Mouse (Mus musculus) hindbrain, postnatal 0 days (tissue): ENCODE measurements around the gene 2310061I04Rik. TPM values are rescaled to one million over a fixed set of nuclear protein-coding genes. Genes with fewer than 3 reads are reported as not detected.

Source experiments
- ATAC-seq: fragments of 200-750 bp; cut with Nextera tagmentation; 2 replicates; pipeline ENCODE4 v1.8.0; 2017; ENCODE audit warnings: mild to moderate bottlenecking, moderate TSS enrichment, moderate library complexity
- DNase-seq: peaks from one replicate; pipeline ENCODE4 v3.0.0-alpha.2; 2015; ENCODE audit warnings: low spot score
- H3K27ac ChIP-seq: fragments of 300-500 bp; sonication (generic); 2 replicates; pipeline ENCODE4 v1.5.1; 2014; ENCODE audit warnings: mild to moderate bottlenecking
- H3K27me3 ChIP-seq: fragments of 300-500 bp; sonication (generic); 2 replicates; pipeline ENCODE4 v1.6.1; 2014; ENCODE audit warnings: low read length, mixed read lengths; ENCODE audit not compliant: insufficient read depth
- H3K36me3 ChIP-seq: fragments of 300-500 bp; sonication (generic); 2 replicates; pipeline ENCODE4 v1.6.1; 2014; ENCODE audit warnings: low read length, mixed read lengths; ENCODE audit not compliant: insufficient read depth
- H3K4me1 ChIP-seq: fragments of 300-500 bp; sonication (generic); 2 replicates; pipeline ENCODE4 v1.6.1; 2014; ENCODE audit warnings: antibody characterized with exemption, low read length, mixed read lengths; ENCODE audit not compliant: insufficient read depth
- H3K4me2 ChIP-seq: fragments of 300-500 bp; sonication (generic); 2 replicates; pipeline ENCODE4 v1.6.1; 2014; ENCODE audit warnings: low read depth, mild to moderate bottlenecking, low read length, moderate library complexity, mixed read lengths
- H3K4me3 ChIP-seq: fragments of 300-500 bp; sonication (generic); 2 replicates; pipeline ENCODE4 v1.5.1; 2014; ENCODE audit warnings: low read length
- H3K9ac ChIP-seq: fragments of 300-500 bp; sonication (generic); replicated peaks from 2 replicates; pipeline ENCODE4 v1.6.1; 2014; ENCODE audit warnings: mild to moderate bottlenecking, low read length, moderate library complexity, mixed read lengths
- H3K9me3 ChIP-seq: fragments of 300-500 bp; sonication (generic); 2 replicates; pipeline ENCODE4 v1.6.1; 2016; ENCODE audit warnings: low read length, mixed read lengths
- CTCF ChIP-seq: IDR thresholded peaks from 2 replicates; pipeline ENCODE4 v1.5.1; 2016; ENCODE audit warnings: antibody characterized with exemption, control low read depth, low read depth
- WGBS: fragments of 180-500 bp; shearing (Covaris S2); extraction: QIAGEN DNeasy Blood & Tissue Kit; methylation state at CpG from one replicate; pipeline ENCODE4 v1.1.7; 2014; 5-methylcytosine and 5-hydroxymethylcytosine counted together
- polyA plus RNA-seq: library from polyadenylated mRNA; unstranded; fragments of >200 nt; fragmentation: Nextera tagmentation; extraction: Ambion mirVana; gene quantifications from 2 replicates; pipeline ENCODE4 v1.2.1, GENCODE M21; 2015
- total RNA-seq: library from RNA; depleted of rRNA; stranded (reverse); fragments of >200 nt; gene quantifications from 2 replicates; pipeline ENCODE4 v1.2.3, GENCODE M21; 2014

Gene 2310061I04Rik
- total and polyA plus RNA-seq, 2 experiments from 2014 or later, result 49.2 to 74.3 TPM

DNA sequence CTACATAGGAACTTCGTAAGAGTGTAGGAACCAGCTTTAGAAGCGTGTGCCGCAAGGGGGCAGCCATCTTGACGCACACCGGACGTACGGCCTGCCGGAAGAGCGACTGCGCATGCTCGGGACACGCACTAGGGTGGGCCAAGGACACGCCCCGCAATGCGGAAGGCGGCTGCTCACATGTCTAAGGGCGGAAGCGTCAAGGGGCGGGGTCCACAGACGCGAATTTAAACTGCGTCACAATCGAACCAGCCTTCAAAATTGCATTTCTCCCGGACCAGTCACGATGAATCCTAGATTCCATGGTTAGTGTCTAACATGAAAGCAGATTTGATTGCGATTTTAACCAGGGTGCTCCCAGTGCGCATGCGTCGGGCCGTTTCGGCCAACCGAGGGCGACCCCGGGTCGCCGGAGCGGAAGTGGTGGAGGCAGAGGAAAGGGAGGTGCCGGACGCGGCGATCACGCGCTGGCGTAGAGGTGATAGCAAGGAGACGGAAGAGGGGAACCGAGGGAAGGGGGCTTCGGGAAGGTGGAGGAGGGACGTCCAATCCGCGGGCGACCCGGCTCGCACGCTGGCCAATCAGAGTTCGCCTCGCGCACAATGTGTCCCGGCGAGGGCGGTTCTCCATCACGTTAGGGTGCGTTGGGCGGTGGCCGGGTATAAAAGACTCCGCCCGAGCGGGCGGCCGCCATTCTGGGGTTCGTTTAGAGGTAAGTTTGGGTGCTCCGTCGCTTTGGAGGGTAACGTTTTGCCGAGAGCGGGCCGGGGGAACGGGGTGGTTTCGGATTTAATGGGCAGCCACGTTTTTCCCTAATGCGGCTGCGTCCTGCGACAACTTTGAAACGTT, 19.3 kb upstream of the 2310061I04Rik start, which contains the start of the genes Mrps18b and Ppp1r10:
Gene Mrps18b (minus strand): TSS at position 93 of the 846 bp plus-strand sequence.
Gene Ppp1r10 (plus strand): TSS at position 138 of the 846 bp plus-strand sequence.
- ATAC-seq (peak; percentile 95), DNase-seq (peak; percentile 100)
- H3K36me3 ChIP-seq, result peaks cover 10% of the 10 kb centered on the region; the same call in 1 of the 2 replicates
- H3K9ac ChIP-seq, result peak within 1 kb of the TSS; percentile 97
- WGBS, result under 1% methylated on average over 83 of the region's 83 CpGs
- peak within 1 kb of the TSS; percentile 90 for H3K4me2 ChIP-seq
- peak within 1 kb of the TSS; percentile 73 for H3K4me3 ChIP-seq
- H3K27me3 ChIP-seq, result no peaks in the 10 kb centered on the region
- peak within 1 kb of the TSS; percentile 98 for H3K27ac ChIP-seq
- peak; percentile 79 for TF ChIP-seq CTCF
- peaks cover 24% of the 10 kb centered on the region for H3K4me1 ChIP-seq
- H3K9me3 ChIP-seq, result no peaks in the 10 kb centered on the region

DNA sequence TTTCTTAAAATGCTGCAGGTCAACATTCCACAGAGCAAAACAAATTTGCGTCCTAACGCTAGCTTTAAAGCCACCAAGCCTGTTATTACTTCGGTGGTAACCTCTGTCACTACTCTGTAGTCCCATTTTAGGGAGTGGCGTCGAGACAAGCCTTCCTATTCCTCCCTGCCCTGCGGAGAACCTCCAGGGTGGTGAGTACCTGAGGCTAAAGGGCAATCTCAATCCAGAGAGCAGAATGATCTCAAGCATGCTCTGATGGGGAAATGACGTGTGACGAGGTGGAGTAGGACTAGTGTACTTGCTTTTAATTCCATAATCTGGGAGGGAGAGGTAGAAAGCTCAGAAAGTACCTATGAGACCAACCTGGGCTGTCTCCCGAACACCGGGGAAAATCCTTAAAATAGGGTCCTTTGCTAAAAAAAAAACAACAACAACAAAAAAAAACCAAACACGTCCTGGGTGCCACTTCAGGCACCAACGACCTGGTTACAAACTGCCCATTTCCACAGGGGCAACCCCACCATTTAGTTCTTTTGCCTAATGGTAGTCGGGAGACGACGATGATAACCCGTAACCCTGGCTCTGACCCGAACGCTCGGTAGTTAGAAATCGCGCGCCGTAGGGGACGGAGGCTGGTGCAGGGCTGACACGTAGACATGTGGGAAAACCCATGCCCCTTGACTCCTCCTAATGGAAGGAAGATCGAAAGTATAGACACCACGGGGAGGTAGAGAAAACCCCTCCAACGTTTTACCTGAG, 18.5 kb upstream of the 2310061I04Rik start:
- peak overlapping the region; percentile 90 for H3K4me2 ChIP-seq
- peaks cover 13% of the 10 kb centered on the region; the same call in 1 of the 2 replicates for H3K36me3 ChIP-seq
- peaks cover 16% of the 10 kb centered on the region for H3K4me1 ChIP-seq
- DNase-seq (peak; percentile 16), ATAC-seq (no peak)
- WGBS, result 3% methylated on average over 28 of the region's 28 CpGs
- TF ChIP-seq CTCF, result no peak
- H3K27me3 ChIP-seq, result no peaks in the 10 kb centered on the region
- H3K9ac ChIP-seq, result peak overlapping the region; percentile 97
- no peaks in the 10 kb centered on the region for H3K9me3 ChIP-seq
- peak overlapping the region; percentile 73 for H3K4me3 ChIP-seq
- H3K27ac ChIP-seq, result peak overlapping the region; percentile 98

DNA sequence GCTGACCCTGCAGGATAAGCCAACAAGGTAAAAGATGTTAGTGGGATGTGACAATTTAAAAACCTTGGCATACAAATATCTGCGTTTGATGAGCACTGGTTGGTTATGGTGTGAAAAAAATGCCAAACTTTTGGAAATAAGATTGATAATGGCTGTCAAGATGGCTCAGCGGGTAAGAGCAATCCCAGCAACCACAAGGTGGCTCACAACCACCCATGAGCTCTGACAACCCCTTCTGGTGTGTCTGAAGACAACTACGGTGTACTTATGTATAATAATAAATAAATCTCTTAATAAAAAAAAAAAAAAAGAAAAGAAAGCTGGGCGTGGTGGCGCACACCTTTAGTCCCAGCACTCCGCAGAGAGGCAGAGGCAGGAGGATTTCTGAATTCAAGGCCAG, 17.7 kb upstream of the 2310061I04Rik start:
- Histone ChIP-seq H3K4me1 (peaks cover 9% of the 10 kb centered on the region), H3K27ac (no peak overlapping the region), H3K9me3 (no peaks in the 10 kb centered on the region), H3K4me3 (no peak overlapping the region), H3K27me3 (no peaks in the 10 kb centered on the region), H3K9ac (no peak overlapping the region), H3K36me3 (peaks cover 13% of the 10 kb centered on the region; the same call in 1 of the 2 replicates), H3K4me2 (peak overlapping the region; percentile 90; the same call in 1 of the 2 replicates)
- DNase-seq (no peak), ATAC-seq (no peak)
- no peak; the same call in 1 of the 2 replicates for TF ChIP-seq CTCF
- 82% methylated on average over 6 of the region's 6 CpGs for WGBS

DNA sequence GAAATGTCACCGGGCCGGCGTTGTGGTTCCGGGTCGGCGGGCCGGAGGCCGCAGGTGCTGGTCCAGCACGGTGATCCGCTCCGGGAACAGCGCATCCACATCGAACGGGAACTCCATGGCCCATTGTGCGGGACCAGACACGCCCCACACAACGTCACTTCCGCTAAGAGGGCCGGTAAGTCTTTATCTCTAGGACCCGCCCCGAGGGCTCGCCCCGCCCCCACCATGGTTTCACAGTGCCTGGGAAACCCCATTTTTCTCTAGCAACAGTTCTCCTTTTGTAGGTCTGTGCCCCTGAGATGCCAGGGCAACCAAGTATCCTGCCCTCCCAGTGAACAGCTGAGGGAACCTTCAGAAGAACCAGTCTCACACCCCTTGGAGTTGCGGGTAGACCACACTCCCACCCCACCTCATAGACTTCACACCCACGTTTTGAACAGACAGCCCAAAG, 12.7 kb upstream of the 2310061I04Rik start, which contains the start of gene Atat1:
Gene Atat1 (minus strand): TSS at position 157 of the 451 bp plus-strand sequence.
- Histone ChIP-seq H3K9me3 (no peaks in the 10 kb centered on the region), H3K27ac (peak within 1 kb of the TSS; percentile 77), H3K4me1 (peaks cover 14% of the 10 kb centered on the region), H3K27me3 (no peaks in the 10 kb centered on the region), H3K9ac (peak within 1 kb of the TSS; percentile 63), H3K4me2 (peak within 1 kb of the TSS; percentile 87), H3K4me3 (peak within 1 kb of the TSS; percentile 55), H3K36me3 (peaks cover 21% of the 10 kb centered on the region; the same call in 1 of the 2 replicates)
- DNase-seq (peak; percentile 97), ATAC-seq (peak; percentile 95)
- TF ChIP-seq CTCF, result no peak
- 4% methylated on average over 25 of the region's 25 CpGs for WGBS

DNA sequence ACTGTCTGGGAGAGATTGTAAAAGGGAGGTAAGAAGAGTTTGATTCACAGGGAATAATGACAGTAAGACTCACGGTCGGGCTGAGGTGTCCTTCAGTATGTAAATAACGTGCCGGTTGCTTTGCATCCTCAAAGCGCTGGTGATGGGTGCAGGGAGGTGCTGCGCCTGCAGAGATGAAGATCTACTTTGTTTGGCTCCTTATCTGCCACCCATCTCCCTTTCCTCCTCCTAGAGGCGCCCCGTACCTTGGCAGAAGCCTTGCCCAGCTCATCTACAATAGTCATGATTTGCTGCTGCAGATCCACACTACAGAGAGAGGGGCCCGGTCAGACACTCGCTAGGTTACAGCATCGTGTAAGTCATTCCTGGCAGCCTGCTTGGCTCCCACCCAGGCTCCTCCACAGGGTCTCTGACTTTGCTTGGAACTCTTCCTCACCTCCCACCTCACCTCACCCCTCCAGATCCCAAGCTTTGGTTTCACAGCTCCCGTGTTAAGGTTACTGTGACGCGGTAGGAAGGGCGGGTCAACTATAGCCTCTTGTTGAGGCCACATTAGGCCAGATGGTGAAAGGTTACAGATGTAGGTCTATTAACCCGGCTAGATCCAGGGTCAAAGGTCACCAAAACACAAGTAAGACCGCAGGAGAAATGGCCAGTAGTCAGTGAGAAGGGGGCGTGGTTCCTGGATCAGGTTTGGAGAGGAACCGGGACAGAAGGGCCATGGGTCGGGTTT, 12.1 kb upstream of the 2310061I04Rik start:
- Histone ChIP-seq H3K9me3 (no peaks in the 10 kb centered on the region), H3K4me1 (peaks cover 14% of the 10 kb centered on the region), H3K36me3 (peaks cover 24% of the 10 kb centered on the region; the same call in 1 of the 2 replicates), H3K27me3 (no peaks in the 10 kb centered on the region), H3K4me3 (peak overlapping the region; percentile 55), H3K4me2 (peak overlapping the region; percentile 87), H3K9ac (peak overlapping the region; percentile 63), H3K27ac (peak overlapping the region; percentile 77)
- WGBS, result 18% methylated on average over 20 of the region's 20 CpGs
- TF ChIP-seq CTCF, result no peak
- DNase-seq (no peak), ATAC-seq (peak; percentile 5; the same call in 1 of the 2 replicates)

DNA sequence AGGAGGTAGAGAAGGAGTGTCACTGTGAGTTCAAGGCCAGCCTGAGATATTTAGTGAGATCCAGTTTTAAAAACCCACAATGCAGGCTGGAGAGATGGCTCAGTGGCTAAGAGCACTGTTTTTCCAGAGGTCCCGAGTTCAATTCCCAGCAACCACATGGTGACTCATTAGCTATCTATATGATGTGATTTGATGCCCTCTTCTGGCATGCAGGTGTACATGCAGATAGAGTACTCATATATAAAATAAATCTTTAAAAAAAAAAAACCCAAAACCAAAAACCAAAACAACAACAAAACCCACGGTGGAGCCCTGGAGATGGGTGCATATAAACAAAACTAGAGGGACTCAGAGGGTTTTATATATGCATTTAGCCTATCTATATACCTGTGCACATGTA, 10.4 kb upstream of the 2310061I04Rik start:
- no peak for DNase-seq
- TF ChIP-seq CTCF, result peak; percentile 31; the same call in 1 of the 2 replicates
- H3K9me3 ChIP-seq, result no peaks in the 10 kb centered on the region
- peaks cover 14% of the 10 kb centered on the region for H3K4me1 ChIP-seq
- H3K27me3 ChIP-seq, result no peaks in the 10 kb centered on the region
- H3K9ac ChIP-seq, result no peak overlapping the region
- H3K36me3 ChIP-seq, result peaks cover 24% of the 10 kb centered on the region
- H3K4me3 ChIP-seq, result no peak overlapping the region
- WGBS, result 78% methylated on average over 2 of the region's 2 CpGs
- ATAC-seq, result no peak
- no peak overlapping the region for H3K27ac ChIP-seq
- H3K4me2 ChIP-seq, result no peak overlapping the region
